Mouse (Mus musculus) fibroblast of lung, adult 2 months (primary cell): ENCODE data around the gene Siah2.

Experiments used
- DNase-seq: peaks from one replicate; pipeline ENCODE4 v3.0.0-alpha.2; 2011; ENCODE audit warnings: low read depth

The Siah2 gene

GRCm38 (mm10) chr3:58691997-58692721 is at the start of gene Siah2:
Gene Siah2 (minus strand): TSS chr3:58692400.
- peak; percentile 61 for DNase-seq

DNA sequence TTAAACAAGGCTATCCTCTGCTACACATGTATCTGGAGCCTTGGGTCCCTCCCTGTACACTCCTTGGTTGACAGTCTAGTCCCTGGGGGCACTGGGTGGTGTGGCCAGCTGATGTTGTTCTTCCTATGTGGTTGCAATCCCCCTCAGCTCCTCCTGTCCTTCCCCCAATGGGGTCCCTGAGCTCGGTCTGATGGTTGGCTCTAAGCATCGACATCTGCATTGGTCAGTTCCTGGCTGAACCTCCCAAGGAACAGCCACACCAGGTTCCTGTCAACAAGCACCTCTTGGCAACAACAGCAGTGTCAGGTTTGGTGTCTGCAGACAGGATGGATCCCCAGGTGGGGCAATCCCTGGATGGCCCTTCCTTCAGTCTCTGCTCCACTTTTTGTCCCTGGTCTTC is 47.3 kb upstream of the Siah2 start:
- DNase-seq, result no peak

GRCm38 (mm10) chr3:58738346-58739089 is 46.3 kb upstream of the Siah2 start:
- no peak for DNase-seq

- no peak for DNase-seq
These were observed 39.3 kb upstream of the Siah2 start for GRCm38 (mm10) chr3:58731520-58731919.

DNA sequence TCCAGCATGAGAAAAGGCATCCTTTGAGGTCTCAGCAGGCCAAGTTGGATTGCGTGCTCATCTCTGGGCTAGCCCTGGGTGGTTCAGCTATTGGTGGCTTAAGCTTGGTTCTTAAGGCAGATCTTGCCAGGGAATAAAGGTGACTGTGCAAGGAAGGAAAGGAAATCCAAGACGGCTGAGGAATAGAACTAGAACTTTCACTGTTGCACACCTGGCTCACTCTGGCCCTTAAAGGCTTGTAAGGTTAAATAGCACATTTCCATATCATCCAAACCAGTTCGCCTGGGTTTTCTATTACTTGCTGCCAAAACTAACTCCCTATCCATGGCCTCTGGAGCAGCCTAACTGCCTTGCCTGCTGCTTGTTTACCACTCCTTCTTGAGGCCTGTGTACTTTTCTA is 38.4 kb upstream of the Siah2 start:
- DNase-seq, result no peak

- no peak for DNase-seq
These were observed 37.3 kb upstream of the Siah2 start for GRCm38 (mm10) chr3:58729549-58729948.

DNA sequence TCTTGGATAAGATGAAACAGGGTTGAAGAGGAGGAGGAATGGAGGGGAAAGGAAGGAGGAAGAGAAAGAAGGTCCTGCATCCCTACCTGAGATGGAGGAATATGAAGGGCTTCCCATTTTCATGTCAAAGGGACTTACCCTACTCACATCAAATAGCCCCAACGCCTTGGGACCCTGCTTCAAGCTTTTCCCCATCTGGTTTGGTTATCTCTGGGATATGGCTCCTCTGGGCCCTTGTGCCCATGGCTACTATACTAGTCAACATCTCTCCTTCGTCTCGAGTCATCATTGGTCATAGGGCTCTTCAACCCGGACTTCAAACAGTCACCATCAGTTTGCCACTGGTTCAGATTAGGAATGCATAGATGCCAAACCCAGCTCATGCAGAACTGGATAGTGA is 35.4 kb upstream of the Siah2 start:
- DNase-seq, result no peak

DNA sequence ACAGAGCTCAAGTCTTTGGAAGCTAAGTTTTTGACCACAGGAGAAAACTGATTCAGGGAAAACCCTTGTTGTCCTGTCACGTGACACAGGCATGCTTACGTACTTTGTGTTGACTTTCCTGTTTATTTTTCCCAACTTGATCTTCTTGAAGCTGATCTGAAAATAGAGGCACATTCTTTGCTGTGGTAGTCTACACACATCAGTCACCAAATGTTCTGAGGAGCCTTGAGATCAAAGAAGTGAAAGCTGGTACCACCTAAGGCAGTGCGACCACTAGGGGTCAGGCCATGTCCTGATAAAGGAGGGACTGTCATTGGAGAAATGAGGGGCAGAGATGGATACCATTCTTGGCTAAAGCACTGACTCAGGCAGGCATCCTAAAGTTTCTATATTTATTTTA is 34.8 kb upstream of the Siah2 start:
- no peak for DNase-seq

DNA sequence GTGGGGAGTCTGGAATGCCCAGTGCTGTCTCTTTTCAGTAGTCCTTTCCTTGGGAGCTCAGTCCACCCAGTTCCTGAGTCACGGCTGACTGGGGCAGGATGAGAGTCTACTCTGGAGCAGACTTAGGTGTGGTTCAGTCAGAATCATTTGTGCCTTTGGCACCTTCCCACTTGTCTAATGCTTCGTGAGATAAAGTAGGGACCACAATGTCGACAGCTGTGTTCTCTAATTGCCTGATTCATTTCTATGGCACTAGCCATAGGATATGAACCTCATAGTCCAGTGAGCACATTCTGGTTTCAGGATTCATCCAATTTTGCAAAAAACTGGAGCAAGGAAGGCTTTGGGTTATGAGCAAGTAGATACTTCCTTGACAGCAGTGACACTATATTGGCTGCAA is 34.2 kb upstream of the Siah2 start:
- DNase-seq, result no peak

- DNase-seq, result no peak
These were observed 32.6 kb upstream of the Siah2 start for GRCm38 (mm10) chr3:58724815-58725214.

- no peak for DNase-seq
These were observed 31.5 kb upstream of the Siah2 start for GRCm38 (mm10) chr3:58723656-58724055.

DNA sequence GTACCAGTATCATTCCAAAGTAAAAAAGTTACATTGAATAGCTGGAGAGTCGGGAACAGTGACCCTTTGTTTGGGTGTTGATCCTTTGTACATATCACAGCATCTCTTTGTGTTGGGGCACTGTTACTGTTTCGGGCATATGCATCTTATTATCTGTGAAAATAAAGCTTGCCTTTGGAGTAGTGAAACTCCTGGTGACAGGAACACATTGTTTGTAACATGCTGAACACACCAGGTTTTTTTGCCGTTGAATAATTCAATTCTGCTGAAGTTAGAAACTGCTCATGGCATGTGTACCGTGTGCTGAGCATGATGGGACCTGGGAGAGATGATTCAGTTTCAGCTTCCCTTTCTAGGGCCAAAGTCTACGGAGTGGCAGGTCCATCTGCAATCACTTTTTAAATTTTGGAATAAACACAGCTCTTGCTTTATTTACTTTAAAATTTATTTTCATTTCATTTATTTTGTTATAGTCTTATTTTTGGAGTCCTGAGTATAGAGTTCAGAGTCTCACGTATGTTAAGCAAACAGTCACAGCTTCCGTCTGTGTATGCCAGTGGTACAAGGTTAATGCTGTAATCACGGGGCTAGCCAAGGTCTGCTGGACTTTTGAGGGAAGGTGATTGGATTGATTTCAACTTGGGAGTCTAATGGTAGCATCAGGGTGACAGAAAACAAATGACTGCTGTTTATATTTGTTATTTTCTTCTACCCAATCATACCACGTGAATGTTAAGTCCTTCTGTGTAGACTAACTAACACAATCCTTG is 27.4 kb upstream of the Siah2 start:
- no peak for DNase-seq

DNA sequence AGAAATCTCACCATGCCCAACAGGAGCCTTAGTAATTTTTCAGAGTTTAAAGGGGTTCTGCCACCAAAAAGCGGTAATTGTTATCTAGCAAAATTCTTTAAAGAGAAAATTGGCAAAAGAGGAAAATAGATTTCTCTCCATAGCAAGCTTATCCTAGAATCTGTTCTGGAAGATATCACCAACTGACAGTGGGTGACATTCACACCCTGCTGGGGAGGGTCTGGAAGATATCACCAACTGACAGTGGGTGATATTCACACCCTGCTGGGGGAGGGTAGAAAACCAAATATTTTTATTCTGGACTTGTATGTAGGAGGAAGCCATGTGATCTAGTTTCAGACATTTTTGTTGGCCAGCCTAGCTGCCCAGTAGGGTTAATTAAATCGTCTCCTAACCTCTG is 24.5 kb upstream of the Siah2 start:
- DNase-seq, result no peak

GRCm38 (mm10) chr3:58714767-58715166 is 22.6 kb upstream of the Siah2 start:
- no peak for DNase-seq

DNA sequence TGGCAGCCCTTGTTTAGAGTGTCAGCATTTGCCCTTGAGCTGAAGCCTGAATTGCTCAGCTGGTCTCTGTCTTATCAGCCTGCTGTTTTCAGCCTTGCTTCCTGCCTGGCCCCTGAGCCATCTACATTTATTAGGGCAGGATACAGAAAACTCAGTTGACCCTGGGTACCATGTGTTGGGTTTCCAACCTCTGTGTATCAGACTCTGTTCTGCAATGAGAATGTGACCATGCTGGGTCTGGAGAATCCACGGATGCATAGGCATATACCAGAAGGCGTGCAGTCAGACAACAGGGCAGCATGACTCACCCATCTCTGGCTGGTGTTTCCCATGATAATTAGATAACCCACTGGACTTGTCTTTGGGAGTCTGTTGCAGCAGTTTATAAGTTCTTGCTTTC is 21.8 kb upstream of the Siah2 start:
- no peak for DNase-seq

DNA sequence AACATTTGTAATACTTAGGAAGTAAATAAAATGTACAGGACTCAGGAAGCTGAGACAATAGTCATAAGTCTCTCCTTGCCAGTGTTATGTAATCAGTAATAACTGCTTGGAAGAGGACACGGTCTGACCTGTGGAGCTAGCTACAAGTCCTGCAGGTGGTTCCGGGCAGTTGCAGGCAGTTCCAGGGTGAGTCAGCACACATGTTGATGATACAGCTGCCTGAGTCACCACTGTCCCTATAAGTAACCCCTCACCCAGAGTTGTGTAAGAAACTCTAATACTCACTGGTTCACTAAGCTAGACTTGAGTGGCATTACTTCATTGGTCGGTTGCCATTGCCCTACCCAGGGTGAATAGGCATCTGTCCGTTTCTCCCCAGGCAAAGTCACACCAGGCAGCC is 21.0 kb upstream of the Siah2 start:
- DNase-seq, result no peak

DNA sequence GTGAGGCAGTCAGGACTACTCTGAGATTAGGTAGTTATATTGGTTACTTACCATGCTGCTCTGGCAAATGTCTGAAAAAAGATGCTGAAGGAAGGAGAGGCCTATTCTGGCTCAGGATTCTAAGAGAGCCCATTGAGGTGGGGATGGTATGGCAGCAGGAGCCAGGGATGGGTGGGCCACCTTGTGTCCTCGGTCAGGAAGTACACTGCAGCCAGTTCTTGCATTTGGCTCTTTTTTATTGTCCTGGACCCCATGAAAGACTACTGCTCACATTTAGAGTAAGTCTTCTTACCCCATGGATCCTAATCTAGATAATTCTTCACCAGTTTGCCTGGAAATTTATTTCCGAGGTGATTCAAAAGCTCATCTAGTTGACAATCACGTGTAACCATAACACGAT is 12.3 kb upstream of the Siah2 start:
- no peak for DNase-seq

GRCm38 (mm10) chr3:58703748-58704147 is 11.5 kb upstream of the Siah2 start:
- DNase-seq, result no peak

GRCm38 (mm10) chr3:58702329-58702728 is 10.1 kb upstream of the Siah2 start:
- DNase-seq, result no peak

DNA sequence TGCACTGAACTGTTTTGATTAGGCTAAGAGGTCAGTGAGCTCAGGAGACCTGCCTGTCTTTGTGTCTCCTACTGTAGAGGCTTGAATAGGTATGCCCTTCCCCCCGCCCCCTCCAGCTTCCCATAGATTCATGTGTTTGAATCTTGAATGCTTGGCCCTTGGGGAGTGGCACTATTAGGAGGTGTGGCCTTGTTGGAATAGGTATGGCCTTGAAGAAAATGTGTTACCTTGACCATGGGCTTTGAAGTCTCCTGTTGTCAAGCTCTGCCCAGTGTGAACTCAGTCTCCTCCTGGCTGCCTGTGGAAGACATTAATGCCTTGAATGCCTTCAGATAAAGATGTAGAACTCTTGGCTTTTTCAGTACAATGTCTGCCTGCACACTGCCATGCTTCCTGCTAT is 9.2 kb upstream of the Siah2 start:
- DNase-seq, result no peak

- DNase-seq, result no peak
These were observed 5.7 kb upstream of the Siah2 start for GRCm38 (mm10) chr3:58697926-58698325.

DNA sequence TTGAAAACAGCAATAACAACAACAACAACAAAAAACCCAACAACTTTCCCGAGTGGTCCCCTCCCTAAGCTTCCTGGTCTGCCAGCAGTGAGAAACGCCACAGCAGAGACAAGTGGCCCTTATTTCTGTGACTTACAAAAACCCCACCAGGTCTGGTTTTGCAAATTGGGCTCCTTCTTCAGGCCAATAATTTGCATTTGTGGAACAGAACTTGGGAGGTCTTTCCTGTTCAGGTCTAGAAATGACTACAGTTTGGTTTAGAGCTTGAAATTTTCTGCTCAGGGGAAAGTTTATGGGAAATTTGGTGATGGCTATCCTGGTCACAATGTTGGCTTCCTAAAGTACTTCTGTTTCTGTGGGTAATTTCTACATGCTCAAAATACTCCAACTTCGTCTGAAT is 4.6 kb upstream of the Siah2 start:
- no peak for DNase-seq

DNA sequence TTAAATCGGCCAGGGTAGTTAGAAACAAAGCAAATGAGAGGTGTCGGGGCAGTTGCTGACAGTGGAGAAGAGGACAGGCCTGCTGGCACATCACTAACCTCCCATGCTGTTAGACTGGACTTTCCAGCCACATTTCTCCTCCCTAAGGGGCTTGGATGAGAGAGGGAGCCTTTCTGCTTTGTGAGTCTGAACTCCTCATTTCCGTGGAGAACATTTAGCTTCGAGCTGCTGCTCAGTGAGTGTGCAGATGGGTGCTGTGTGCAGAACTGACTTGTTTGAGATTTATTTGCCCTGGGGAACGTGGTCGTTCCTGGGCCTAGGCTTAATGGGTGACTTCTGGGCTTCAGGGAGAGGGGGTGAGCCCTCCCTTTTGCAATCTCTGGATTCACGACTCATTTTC is 3.3 kb upstream of the Siah2 start:
- DNase-seq, result no peak
